Mouse (Mus musculus) liver, embryonic 16.5 days (tissue): Measurements from ENCODE around the gene Prx. TPM values are rescaled to one million over a fixed set of nuclear protein-coding genes. Genes with fewer than 3 reads are reported as not detected.

ENCODE experiments used
- ATAC-seq: fragments of 200-750 bp; cut with Nextera tagmentation; 2 replicates; pipeline ENCODE4 v1.8.0; 2017; ENCODE audit warnings: low read depth, mild to moderate bottlenecking, moderate number of reproducible peaks, moderate library complexity
- H3K27ac ChIP-seq: fragments of 300-500 bp; sonication (generic); 2 replicates; pipeline ENCODE4 v1.5.1; 2014; ENCODE audit warnings: mild to moderate bottlenecking, low read length
- H3K27me3 ChIP-seq: fragments of 300-500 bp; sonication (generic); 2 replicates; pipeline ENCODE4 v1.6.1; 2014; ENCODE audit warnings: low read depth, low read length, mixed read lengths; ENCODE audit not compliant: control insufficient read depth, insufficient read depth
- H3K36me3 ChIP-seq: fragments of 300-500 bp; sonication (generic); 2 replicates; pipeline ENCODE4 v1.6.1; 2014; ENCODE audit warnings: mild to moderate bottlenecking; ENCODE audit not compliant: control insufficient read depth, insufficient read depth
- H3K4me1 ChIP-seq: fragments of 300-500 bp; sonication (generic); 2 replicates; pipeline ENCODE4 v1.6.1; 2014; ENCODE audit warnings: low read depth, low read length, mixed read lengths; ENCODE audit not compliant: control insufficient read depth
- H3K4me2 ChIP-seq: fragments of 300-500 bp; sonication (generic); 2 replicates; pipeline ENCODE4 v1.6.1; 2014; ENCODE audit warnings: low read depth, low read length, mixed read lengths
- H3K4me3 ChIP-seq: fragments of 300-500 bp; sonication (generic); 2 replicates; pipeline ENCODE4 v1.5.1; 2014; ENCODE audit warnings: low read depth, mild to moderate bottlenecking, low read length
- H3K9ac ChIP-seq: fragments of 300-500 bp; sonication (generic); 2 replicates; pipeline ENCODE4 v1.6.1; 2014; ENCODE audit warnings: low read depth, low read length
- H3K9me3 ChIP-seq: fragments of 300-500 bp; sonication (generic); replicated peaks from 2 replicates; pipeline ENCODE4 v1.6.1; 2016; ENCODE audit warnings: low read length; ENCODE audit not compliant: control insufficient read depth
- WGBS: fragments of 180-500 bp; shearing (Covaris S2); extraction: QIAGEN DNeasy Blood & Tissue Kit; methylation state at CpG from one replicate; pipeline ENCODE4 v1.1.7; 2014; ENCODE audit not compliant: insufficient replicate concordance; 5-methylcytosine and 5-hydroxymethylcytosine counted together
- polyA plus RNA-seq: library from polyadenylated mRNA; unstranded; fragments of >200 nt; fragmentation: Nextera tagmentation; extraction: Ambion mirVana; gene quantifications from 2 replicates; pipeline ENCODE4 v1.2.1, GENCODE M21; 2015

The Prx gene
- polyA plus RNA-seq, 1 experiment from 2014 or later, result 0.74 TPM

GRCm38 (mm10) chr7:27479750-27480149, 19.4 kb upstream of the Prx start:
- Histone ChIP-seq H3K4me2 (peak overlapping the region; percentile 81), H3K9me3 (no peaks in the 10 kb centered on the region), H3K36me3 (peaks cover 24% of the 10 kb centered on the region), H3K9ac (peak overlapping the region; percentile 24; the same call in 1 of the 2 replicates), H3K4me1 (peaks cover 79% of the 10 kb centered on the region), H3K4me3 (peak overlapping the region; percentile 26; the same call in 1 of the 2 replicates), H3K27me3 (no peaks in the 10 kb centered on the region), H3K27ac (peak overlapping the region; percentile 92)
- WGBS, result 66% methylated on average over 1 of the region's 1 CpGs
- ATAC-seq, result no peak

GRCm38 (mm10) chr7:27480506-27480905, 18.6 kb upstream of the Prx start:
- WGBS, result 66% methylated on average over 3 of the region's 3 CpGs
- Histone ChIP-seq H3K9ac (peak overlapping the region; percentile 73), H3K27ac (peak overlapping the region; percentile 92), H3K4me2 (peak overlapping the region; percentile 81), H3K27me3 (no peaks in the 10 kb centered on the region), H3K9me3 (no peaks in the 10 kb centered on the region), H3K4me1 (peaks cover 80% of the 10 kb centered on the region), H3K4me3 (peak overlapping the region; percentile 54), H3K36me3 (peaks cover 24% of the 10 kb centered on the region)
- no peak for ATAC-seq

- peak overlapping the region; percentile 54 for H3K4me3 ChIP-seq
- H3K27ac ChIP-seq, result peak overlapping the region; percentile 92
- peak overlapping the region; percentile 81 for H3K4me2 ChIP-seq
- H3K9ac ChIP-seq, result peak overlapping the region; percentile 73
- peaks cover 78% of the 10 kb centered on the region for H3K4me1 ChIP-seq
- H3K36me3 ChIP-seq, result peaks cover 20% of the 10 kb centered on the region
- no peak for ATAC-seq
- 15% methylated on average over 11 of the region's 11 CpGs for WGBS
- H3K9me3 ChIP-seq, result no peaks in the 10 kb centered on the region
- H3K27me3 ChIP-seq, result no peaks in the 10 kb centered on the region
Measured at GRCm38 (mm10) chr7:27480927-27481626, 18.0 kb upstream of the Prx start.

- H3K4me3 ChIP-seq, result peak overlapping the region; percentile 54
- WGBS, result 0% methylated on average over 12 of the region's 12 CpGs
- peak overlapping the region; percentile 73 for H3K9ac ChIP-seq
- no peaks in the 10 kb centered on the region for H3K9me3 ChIP-seq
- H3K36me3 ChIP-seq, result peaks cover 15% of the 10 kb centered on the region
- peak overlapping the region; percentile 81 for H3K4me2 ChIP-seq
- peak; percentile 98 for ATAC-seq
- H3K4me1 ChIP-seq, result peaks cover 73% of the 10 kb centered on the region
- H3K27me3 ChIP-seq, result no peaks in the 10 kb centered on the region
- peak overlapping the region; percentile 92 for H3K27ac ChIP-seq
Measured at GRCm38 (mm10) chr7:27481627-27481969, 17.5 kb upstream of the Prx start.

- Histone ChIP-seq H3K9me3 (no peaks in the 10 kb centered on the region), H3K36me3 (no peaks in the 10 kb centered on the region), H3K9ac (no peak overlapping the region), H3K27ac (no peak overlapping the region), H3K27me3 (no peaks in the 10 kb centered on the region), H3K4me1 (peaks cover 66% of the 10 kb centered on the region), H3K4me3 (no peak overlapping the region), H3K4me2 (no peak overlapping the region)
- WGBS, result 73% methylated on average over 4 of the region's 4 CpGs
- no peak for ATAC-seq
Measured at GRCm38 (mm10) chr7:27483860-27484259, 15.3 kb upstream of the Prx start.

GRCm38 (mm10) chr7:27486102-27486769, 12.9 kb upstream of the Prx start:
- peak overlapping the region; percentile 90 for H3K4me2 ChIP-seq
- no peaks in the 10 kb centered on the region for H3K9me3 ChIP-seq
- no peak for ATAC-seq
- H3K4me1 ChIP-seq, result peaks cover 65% of the 10 kb centered on the region
- H3K4me3 ChIP-seq, result peak overlapping the region; percentile 93
- H3K27ac ChIP-seq, result peak overlapping the region; percentile 96
- H3K9ac ChIP-seq, result peak overlapping the region; percentile 77
- no peaks in the 10 kb centered on the region for H3K27me3 ChIP-seq
- WGBS, result 2% methylated on average over 13 of the region's 13 CpGs
- H3K36me3 ChIP-seq, result peaks cover 10% of the 10 kb centered on the region

- under 1% methylated on average over 78 of the region's 80 CpGs for WGBS
- peaks cover 66% of the 10 kb centered on the region for H3K4me1 ChIP-seq
- peak; percentile 80 for ATAC-seq
Measured at GRCm38 (mm10) chr7:27486770-27487697, 12.1 kb upstream of the Prx start, which contains the start of gene Sertad1. Gene Sertad1 (plus strand): TSS chr7:27486910.

GRCm38 (mm10) chr7:27487740-27488268, 11.3 kb upstream of the Prx start:
- Histone ChIP-seq H3K9me3 (no peaks in the 10 kb centered on the region), H3K9ac (peak overlapping the region; percentile 94), H3K4me1 (peaks cover 60% of the 10 kb centered on the region), H3K4me2 (peak overlapping the region; percentile 90), H3K27ac (peak overlapping the region; percentile 97), H3K27me3 (no peaks in the 10 kb centered on the region), H3K36me3 (peaks cover 10% of the 10 kb centered on the region), H3K4me3 (peak overlapping the region; percentile 93)
- 2% methylated on average over 13 of the region's 13 CpGs for WGBS
- ATAC-seq, result no peak

More at GRCm38 (mm10) chr7:27486770-27487697, 12.1 kb upstream of the Prx start, which contains the start of gene Sertad1:
- no peaks in the 10 kb centered on the region for H3K9me3 ChIP-seq
- peak within 1 kb of the TSS; percentile 90 for H3K4me2 ChIP-seq
- peaks cover 10% of the 10 kb centered on the region for H3K36me3 ChIP-seq
- no peaks in the 10 kb centered on the region for H3K27me3 ChIP-seq
- peak within 1 kb of the TSS; percentile 94 for H3K9ac ChIP-seq
- peak within 1 kb of the TSS; percentile 97 for H3K27ac ChIP-seq
- peak within 1 kb of the TSS; percentile 93 for H3K4me3 ChIP-seq
